Mouse (Mus musculus) cortical plate, adult 2 months (tissue): ENCODE results near the gene Bach2.

Source experiments
- CTCF ChIP-seq: fragments of 200-500 bp; IDR thresholded peaks from 2 replicates; pipeline ENCODE4 v1.5.1; 2011; ENCODE audit warnings: mild to moderate bottlenecking, control low read depth, low read length; ENCODE audit not compliant: insufficient read depth; ENCODE audit errors: extremely low read depth
- POLR2A ChIP-seq: fragments of 200-500 bp; IDR thresholded peaks from 2 replicates; pipeline ENCODE4 v1.6.1; 2011; ENCODE audit warnings: mild to moderate bottlenecking, low read length, control low read depth; ENCODE audit not compliant: insufficient read depth; ENCODE audit errors: extremely low read depth

DNA sequence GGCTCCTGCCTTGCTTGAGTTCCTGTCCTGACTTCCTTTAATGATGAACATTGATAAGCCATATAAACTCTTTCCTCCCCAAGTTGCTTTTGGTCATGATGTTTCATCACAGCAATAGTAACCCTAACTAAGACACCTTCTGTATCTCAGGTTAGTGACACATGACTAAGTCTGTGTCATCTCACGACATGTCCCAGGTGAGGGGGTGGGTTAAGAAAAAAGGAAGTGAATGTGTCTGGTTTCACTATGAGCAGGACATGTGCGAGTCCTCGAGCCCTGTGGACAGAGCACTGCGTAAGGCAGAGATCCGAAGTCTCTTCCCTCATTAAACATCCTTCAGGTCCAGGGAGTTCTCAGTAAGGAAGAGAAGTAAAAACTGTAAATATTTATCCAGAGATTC, 162.9 kb downstream of the Bach2 start:
- no peak for TF ChIP-seq CTCF
- no peak for TF ChIP-seq POLR2A
